Mouse (Mus musculus): ENCODE data around the gene Clec3b.
A peak's percentile ranks its signal among the peaks of the same experiment; 100 is the strongest.

The Clec3b gene

GRCm38 (mm10) chr9:123150241-123151020 is at the start of gene Clec3b:
Gene Clec3b, plus strand, starts transcription at chr9:123150946.
- DNase-seq (ENCODE audit: low spot score in 2 of 2) = no peak

- no peak for DNase-seq (ENCODE audit: low spot score in 2 of 2)
Observed at GRCm38 (mm10) chr9:123103425-123103824, 47.3 kb upstream of the Clec3b start.

GRCm38 (mm10) chr9:123104362-123104761 is 46.4 kb upstream of the Clec3b start:
- no peak for DNase-seq (ENCODE audit: low spot score in 2 of 2)

GRCm38 (mm10) chr9:123107186-123107585 is 43.6 kb upstream of the Clec3b start:
- DNase-seq (ENCODE audit: low spot score in 2 of 2) = no peak

- DNase-seq (ENCODE audit: low spot score in 2 of 2) = no peak
Observed at GRCm38 (mm10) chr9:123109188-123109587, 41.6 kb upstream of the Clec3b start.

GRCm38 (mm10) chr9:123111751-123112221 is 39.0 kb upstream of the Clec3b start:
- DNase-seq (ENCODE audit: low spot score in 2 of 2) = no peak

- peak; percentile 86 to 92 for DNase-seq (ENCODE audit: low spot score in 2 of 2)
Observed at GRCm38 (mm10) chr9:123112805-123113521, 37.8 kb upstream of the Clec3b start, which contains the start of the genes Zdhhc3 and Exosc7. Gene Zdhhc3, minus strand, starts transcription at chr9:123113205. Gene Exosc7, plus strand, starts transcription at chr9:123113215.

GRCm38 (mm10) chr9:123113931-123114330 is 36.8 kb upstream of the Clec3b start:
- DNase-seq (ENCODE audit: low spot score in 2 of 2) = no peak

- DNase-seq (ENCODE audit: low spot score in 2 of 2) = no peak
Observed at GRCm38 (mm10) chr9:123115566-123115965, 35.2 kb upstream of the Clec3b start.

- DNase-seq (ENCODE audit: low spot score in 2 of 2) = peak in 1 of 2 experiments; percentile 28
Observed at GRCm38 (mm10) chr9:123123017-123123416, 27.7 kb upstream of the Clec3b start.

- DNase-seq (ENCODE audit: low spot score in 2 of 2) = peak in 1 of 2 experiments; percentile 26
Observed at GRCm38 (mm10) chr9:123123571-123124412, 27.0 kb upstream of the Clec3b start.

GRCm38 (mm10) chr9:123124413-123124981 is 26.2 kb upstream of the Clec3b start:
- no peak for DNase-seq (ENCODE audit: low spot score in 2 of 2)

- DNase-seq (ENCODE audit: low spot score in 2 of 2) = no peak
Observed at GRCm38 (mm10) chr9:123127663-123128062, 23.1 kb upstream of the Clec3b start.

- no peak for DNase-seq (ENCODE audit: low spot score in 2 of 2)
Observed at GRCm38 (mm10) chr9:123132994-123133393, 17.8 kb upstream of the Clec3b start.

- DNase-seq (ENCODE audit: low spot score in 2 of 2) = peak in 1 of 2 experiments; percentile 18
Observed at GRCm38 (mm10) chr9:123136953-123137682, 13.6 kb upstream of the Clec3b start.

- no peak for DNase-seq (ENCODE audit: low spot score in 2 of 2)
Observed at GRCm38 (mm10) chr9:123138891-123139474, 11.8 kb upstream of the Clec3b start.

GRCm38 (mm10) chr9:123139887-123140614 is 10.7 kb upstream of the Clec3b start:
- DNase-seq (ENCODE audit: low spot score in 2 of 2) = no peak

- DNase-seq (ENCODE audit: low spot score in 2 of 2) = no peak
Observed at GRCm38 (mm10) chr9:123148430-123148829, 2.3 kb upstream of the Clec3b start.

- no peak for DNase-seq (ENCODE audit: low spot score in 2 of 2)
Observed at GRCm38 (mm10) chr9:123151561-123151960, 815 bp downstream of the Clec3b start.

GRCm38 (mm10) chr9:123152026-123152425 is 1.3 kb downstream of the Clec3b start:
- no peak for DNase-seq (ENCODE audit: low spot score in 2 of 2)
